Mouse (Mus musculus): ENCODE results near the gene Lancl1.
A peak's percentile ranks its signal among the peaks of the same experiment; 100 is the strongest.

GRCm38 (mm10) chr1:67038246-67038987 lies at the start of gene Lancl1:
- no peak for TF ChIP-seq CTCF (conservative IDR thresholded peaks at IDR 0.05; ENCODE audit: insufficient read depth, insufficient read length, low read depth, low read length)
- peak; percentile 14 for TF ChIP-seq POLR2A (IDR thresholded peaks at IDR 0.05; ENCODE audit: low read depth, low read length)
